Mouse (Mus musculus): ENCODE data around the gene Tmem9.

The Tmem9 gene

GRCm38 (mm10) chr1:136031697-136032096 is 23.7 kb downstream of the Tmem9 start:
- no peak for DNase-seq (ENCODE audit: low spot score in 2 of 2)

- no peak for DNase-seq (ENCODE audit: low spot score in 2 of 2)
Measured at GRCm38 (mm10) chr1:136032961-136033360, 25.0 kb downstream of the Tmem9 start.

- DNase-seq (ENCODE audit: low spot score in 2 of 2): no peak
Measured at GRCm38 (mm10) chr1:136038746-136039538, 31.0 kb downstream of the Tmem9 start.

GRCm38 (mm10) chr1:136040452-136040851 is 32.5 kb downstream of the Tmem9 start:
- no peak for DNase-seq (ENCODE audit: low spot score in 2 of 2)

- no peak for DNase-seq (ENCODE audit: low spot score in 2 of 2)
Measured at GRCm38 (mm10) chr1:136040874-136041273, 32.9 kb downstream of the Tmem9 start.

- DNase-seq (ENCODE audit: low spot score in 2 of 2): peak; percentile 48 to 76
Measured at GRCm38 (mm10) chr1:136045774-136046173, 37.8 kb downstream of the Tmem9 start.

GRCm38 (mm10) chr1:136047432-136047831 is 39.5 kb downstream of the Tmem9 start:
- DNase-seq (ENCODE audit: low spot score in 2 of 2): peak in 1 of 2 experiments; percentile 41

GRCm38 (mm10) chr1:136047894-136048293 is 39.9 kb downstream of the Tmem9 start:
- no peak for DNase-seq (ENCODE audit: low spot score in 2 of 2)

GRCm38 (mm10) chr1:136050312-136051012 is 42.5 kb downstream of the Tmem9 start, which contains the start of gene Ascl5:
TSS of gene Ascl5 (plus strand) at chr1:136050804.
- no peak for DNase-seq (ENCODE audit: low spot score in 2 of 2)

- peak in 1 of 2 experiments; percentile 30 for DNase-seq (ENCODE audit: low spot score in 2 of 2)
Measured at GRCm38 (mm10) chr1:136051013-136051315, 43.0 kb downstream of the Tmem9 start.

GRCm38 (mm10) chr1:136051465-136051864 is 43.5 kb downstream of the Tmem9 start:
- peak in 1 of 2 experiments; percentile 32 for DNase-seq (ENCODE audit: low spot score in 2 of 2)

- DNase-seq (ENCODE audit: low spot score in 2 of 2): no peak
Measured at GRCm38 (mm10) chr1:136052547-136052946, 44.6 kb downstream of the Tmem9 start, which contains the start of gene Cacna1s. TSS of gene Cacna1s (plus strand) at chr1:136052750.

GRCm38 (mm10) chr1:136055771-136056170 is 47.8 kb downstream of the Tmem9 start:
- DNase-seq (ENCODE audit: low spot score in 2 of 2): no peak

GRCm38 (mm10) chr1:136058594-136058993 is 50.6 kb downstream of the Tmem9 start:
- no peak for DNase-seq (ENCODE audit: low spot score in 2 of 2)

- DNase-seq (ENCODE audit: low spot score in 2 of 2): peak; percentile 41 to 78
Measured at GRCm38 (mm10) chr1:136061041-136061789, 53.3 kb downstream of the Tmem9 start.

GRCm38 (mm10) chr1:136061790-136062141 is 53.8 kb downstream of the Tmem9 start:
- no peak for DNase-seq (ENCODE audit: low spot score in 2 of 2)

- DNase-seq (ENCODE audit: low spot score in 2 of 2): no peak
Measured at GRCm38 (mm10) chr1:136063991-136064390, 56.0 kb downstream of the Tmem9 start.

GRCm38 (mm10) chr1:136066621-136067020 is 58.7 kb downstream of the Tmem9 start:
- DNase-seq (ENCODE audit: low spot score in 2 of 2): no peak

GRCm38 (mm10) chr1:136067579-136067978 is 59.6 kb downstream of the Tmem9 start:
- DNase-seq (ENCODE audit: low spot score in 2 of 2): no peak

GRCm38 (mm10) chr1:136076086-136076485 is 68.1 kb downstream of the Tmem9 start:
- peak in 1 of 2 experiments; percentile 51 for DNase-seq (ENCODE audit: low spot score in 2 of 2)

- no peak for DNase-seq (ENCODE audit: low spot score in 2 of 2)
Measured at GRCm38 (mm10) chr1:136077656-136078055, 69.7 kb downstream of the Tmem9 start.

- no peak for DNase-seq (ENCODE audit: low spot score in 2 of 2)
Measured at GRCm38 (mm10) chr1:136081161-136081560, 73.2 kb downstream of the Tmem9 start.

Data from spleen, postnatal 10 days (tissue).